Mouse (Mus musculus) forebrain, embryonic 11.5 days (tissue): ENCODE measurements around the gene B3gnt6. TPM values are rescaled to one million over a fixed set of nuclear protein-coding genes. Genes with fewer than 3 reads are reported as not detected.

Experiments
- ATAC-seq: fragments of 200-750 bp; cut with Nextera tagmentation; replicated peaks from 2 replicates; pipeline ENCODE4 v1.8.0; 2017; ENCODE audit warnings: moderate TSS enrichment; ENCODE audit not compliant: low FRiP score
- DNase-seq: peaks from one replicate; pipeline ENCODE4 v3.0.0-alpha.2; 2017; ENCODE audit warnings: low spot score
- H3K27ac ChIP-seq: fragments of 300-500 bp; sonication (generic); 2 replicates; pipeline ENCODE4 v1.5.1; 2014; ENCODE audit warnings: low read depth, low read length
- H3K27me3 ChIP-seq: fragments of 300-500 bp; sonication (generic); 2 replicates; pipeline ENCODE4 v1.6.1; 2014; ENCODE audit warnings: mild to moderate bottlenecking, low read length, mixed read lengths; ENCODE audit not compliant: control insufficient read depth, insufficient read depth
- H3K36me3 ChIP-seq: fragments of 300-500 bp; sonication (generic); 2 replicates; pipeline ENCODE4 v1.6.1; 2014; ENCODE audit warnings: mild to moderate bottlenecking, low read length, moderate library complexity, mixed read lengths; ENCODE audit not compliant: control insufficient read depth, insufficient read depth
- H3K4me1 ChIP-seq: fragments of 300-500 bp; sonication (generic); replicated peaks from 2 replicates; pipeline ENCODE4 v1.6.1; 2014; ENCODE audit warnings: low read length, mixed read lengths; ENCODE audit not compliant: control insufficient read depth, insufficient read depth
- H3K4me2 ChIP-seq: fragments of 300-500 bp; sonication (generic); 2 replicates; pipeline ENCODE4 v1.6.1; 2014; ENCODE audit warnings: low read depth, mild to moderate bottlenecking, low read length, moderate library complexity, mixed read lengths; ENCODE audit not compliant: severe bottlenecking
- H3K4me3 ChIP-seq: fragments of 300-500 bp; sonication (generic); 2 replicates; pipeline ENCODE4 v1.5.1; 2014; ENCODE audit warnings: low read depth, low read length
- H3K9ac ChIP-seq: fragments of 300-500 bp; sonication (generic); 2 replicates; pipeline ENCODE4 v1.6.1; 2014; ENCODE audit warnings: low read length
- H3K9me3 ChIP-seq: fragments of 300-500 bp; sonication (generic); 2 replicates; pipeline ENCODE4 v1.6.1; 2016; ENCODE audit warnings: low read length, mixed read lengths; ENCODE audit not compliant: control insufficient read depth
- WGBS: fragments of 180-500 bp; shearing (Covaris S2); extraction: QIAGEN DNeasy Blood & Tissue Kit; methylation state at CpG from one replicate; pipeline ENCODE4 v1.1.7; 2014; 5-methylcytosine and 5-hydroxymethylcytosine counted together
- polyA plus RNA-seq: library from polyadenylated mRNA; unstranded; fragments of >200 nt; fragmentation: Nextera tagmentation; extraction: Ambion mirVana; gene quantifications from 2 replicates; pipeline ENCODE4 v1.2.1, GENCODE M21; 2014

Gene B3gnt6
- polyA plus RNA-seq, 1 experiment from 2014 or later, result not detected

DNA sequence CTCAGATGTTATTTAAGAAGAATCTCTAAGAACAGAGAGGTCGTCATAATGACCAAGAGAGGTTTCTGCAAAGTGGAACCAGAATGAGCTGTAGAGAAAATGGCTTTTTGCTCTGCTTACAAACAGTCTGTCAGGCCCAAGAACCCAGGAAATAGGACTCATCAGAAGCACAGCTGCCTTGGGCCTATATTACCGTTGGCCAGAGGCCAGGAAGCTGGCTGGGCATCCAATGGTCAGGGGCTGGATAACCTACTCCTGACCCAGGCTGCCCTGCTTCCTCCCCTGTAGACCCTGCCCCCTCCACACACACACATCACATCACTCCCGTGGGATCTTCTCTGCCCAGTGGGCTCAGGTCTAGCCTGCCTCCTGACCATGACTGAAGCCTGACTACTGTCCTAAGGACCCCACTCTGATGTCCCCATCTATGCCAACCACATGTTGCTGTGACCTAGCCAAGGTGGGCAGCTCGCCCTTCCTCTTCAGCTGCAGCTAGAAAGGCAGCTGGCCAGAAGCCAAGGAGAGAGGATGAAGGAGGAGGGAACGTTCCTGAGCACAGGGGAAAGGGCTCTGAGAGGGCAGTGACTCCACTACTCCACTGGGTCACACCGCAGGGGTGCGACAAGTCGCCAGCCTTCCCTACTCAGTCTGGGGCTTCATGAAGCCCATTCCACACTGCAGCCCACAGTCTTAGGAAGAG is 39.1 kb downstream of the B3gnt6 start:
- H3K27me3 ChIP-seq, result no peaks in the 10 kb centered on the region
- no peak for DNase-seq
- 65% methylated on average over 8 of the region's 8 CpGs for WGBS
- no peak overlapping the region for H3K4me2 ChIP-seq
- no peak overlapping the region for H3K27ac ChIP-seq
- ATAC-seq, result no peak
- no peaks in the 10 kb centered on the region for H3K36me3 ChIP-seq
- no peak overlapping the region for H3K9ac ChIP-seq
- no peak overlapping the region for H3K4me3 ChIP-seq
- no peaks in the 10 kb centered on the region for H3K9me3 ChIP-seq
- H3K4me1 ChIP-seq, result no peaks in the 10 kb centered on the region

DNA sequence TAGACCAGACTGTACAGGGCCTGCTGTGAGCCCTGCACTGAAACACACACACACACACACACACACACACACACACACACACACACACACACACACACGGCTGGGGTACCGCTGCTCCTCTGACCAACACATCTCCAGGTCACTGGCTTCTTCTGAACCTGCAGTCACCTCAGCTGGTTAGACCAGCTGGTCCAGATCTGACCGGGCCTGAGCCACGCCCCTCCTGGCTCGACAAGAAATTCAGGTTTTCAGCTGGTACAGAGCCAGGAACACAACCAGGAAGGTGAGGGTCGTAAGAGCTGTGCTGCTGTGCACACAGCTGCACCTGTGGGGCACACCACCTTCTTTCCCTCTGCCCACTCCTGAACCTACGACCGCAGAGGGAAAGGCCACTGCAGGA is 40.8 kb downstream of the B3gnt6 start:
- no peak overlapping the region for H3K27ac ChIP-seq
- no peak overlapping the region for H3K9ac ChIP-seq
- H3K4me2 ChIP-seq, result no peak overlapping the region
- no peaks in the 10 kb centered on the region for H3K36me3 ChIP-seq
- ATAC-seq, result no peak
- H3K4me1 ChIP-seq, result no peaks in the 10 kb centered on the region
- no peaks in the 10 kb centered on the region for H3K9me3 ChIP-seq
- 70% methylated on average over 8 of the region's 8 CpGs for WGBS
- H3K27me3 ChIP-seq, result no peaks in the 10 kb centered on the region
- no peak overlapping the region for H3K4me3 ChIP-seq
- no peak for DNase-seq

DNA sequence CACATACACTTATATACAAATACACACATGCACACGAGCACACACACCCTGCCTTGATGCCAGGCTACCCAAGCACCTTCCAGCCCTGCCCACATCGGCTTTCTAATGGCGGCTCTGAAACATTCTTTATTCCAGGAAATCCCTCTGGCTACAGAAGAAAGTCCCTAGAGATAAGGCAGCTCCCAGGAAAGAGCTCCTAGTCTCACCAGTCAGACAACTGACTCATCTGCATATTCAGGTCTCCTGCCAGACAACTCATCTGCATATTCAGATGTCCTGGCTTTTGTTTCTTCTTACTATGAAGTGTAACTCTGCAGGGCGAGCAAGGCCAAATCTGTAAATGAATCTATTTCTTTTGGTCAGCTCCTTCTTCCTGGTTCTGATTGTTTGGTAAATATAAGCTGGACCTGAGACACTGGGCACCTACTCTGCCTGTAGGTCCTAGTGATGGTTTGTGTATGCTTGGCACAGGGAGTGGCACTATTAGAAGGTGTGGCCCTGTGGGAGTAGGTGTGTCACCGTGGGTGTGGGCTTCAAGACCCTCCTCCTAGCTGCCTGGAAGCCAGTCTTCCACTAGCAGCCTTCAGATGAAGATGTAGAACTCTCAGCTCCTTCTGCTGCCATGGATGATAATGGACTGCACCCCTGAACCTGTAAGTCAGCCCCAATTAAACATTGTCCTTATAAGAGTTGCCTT is 41.5 kb downstream of the B3gnt6 start:
- 70% methylated on average over 5 of the region's 5 CpGs for WGBS
- Histone ChIP-seq H3K4me1 (no peaks in the 10 kb centered on the region), H3K9ac (no peak overlapping the region), H3K4me3 (no peak overlapping the region), H3K36me3 (no peaks in the 10 kb centered on the region), H3K4me2 (no peak overlapping the region), H3K9me3 (no peaks in the 10 kb centered on the region), H3K27me3 (no peaks in the 10 kb centered on the region), H3K27ac (no peak overlapping the region)
- no peak for ATAC-seq
- DNase-seq, result no peak

DNA sequence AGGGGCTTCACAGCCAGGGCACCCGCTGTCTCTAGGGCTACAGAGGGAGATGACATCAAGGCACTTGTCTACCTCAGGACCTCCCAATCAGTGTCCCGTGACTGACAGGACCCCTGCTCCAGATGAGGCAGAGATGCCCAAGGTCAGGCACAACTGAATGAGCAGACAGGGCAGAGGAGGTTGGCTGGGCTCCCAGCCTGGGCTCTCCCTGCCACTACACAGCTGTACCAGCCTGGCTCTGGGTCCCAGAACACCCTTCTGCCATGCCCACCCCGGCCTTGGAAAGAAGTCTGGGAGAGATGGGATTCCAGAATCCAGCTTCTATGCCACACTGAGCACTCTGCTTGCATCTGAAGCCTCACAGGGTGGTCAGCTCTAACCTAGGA is 43.0 kb downstream of the B3gnt6 start:
- 78% methylated on average over 3 of the region's 3 CpGs for WGBS
- no peaks in the 10 kb centered on the region for H3K4me1 ChIP-seq
- no peak for ATAC-seq

DNA sequence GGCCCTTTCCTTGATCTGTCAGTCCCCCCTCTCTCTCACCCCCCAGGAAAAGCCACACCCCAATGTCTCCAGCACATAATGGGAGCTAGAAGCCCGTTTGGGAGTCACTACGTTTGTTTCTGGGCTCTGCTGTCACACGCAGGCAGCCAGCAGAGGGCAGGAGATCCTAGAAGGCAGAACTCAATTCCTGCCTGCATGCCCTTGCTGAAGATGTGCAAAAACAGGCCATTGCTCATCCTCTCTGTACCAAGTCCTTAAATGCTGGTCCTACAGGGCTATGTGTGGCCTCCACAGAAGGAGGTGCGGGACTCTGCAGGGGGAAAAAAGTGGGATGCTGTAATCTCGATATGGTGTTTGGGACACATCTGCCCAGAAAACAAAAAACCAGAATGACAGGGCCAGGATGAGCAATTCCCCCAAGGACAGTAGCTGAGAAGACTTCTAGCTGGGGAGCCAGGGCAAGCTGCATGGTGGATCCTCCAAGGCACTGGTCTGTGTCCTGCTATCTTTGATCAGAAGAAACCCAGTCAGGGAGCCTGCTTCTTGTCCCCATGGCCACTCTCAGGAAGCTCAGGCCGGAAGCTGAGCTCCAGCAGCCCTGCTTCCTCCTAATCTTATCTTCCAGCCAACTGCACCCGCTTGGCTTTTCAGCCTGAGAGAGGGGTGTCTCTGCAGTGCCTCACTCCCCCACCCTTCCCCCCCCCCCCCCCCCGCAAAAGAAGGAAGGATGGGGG is 43.6 kb downstream of the B3gnt6 start:
- no peak overlapping the region for H3K27ac ChIP-seq

More for the DNA sequence above, 43.0 kb downstream of the B3gnt6 start:
- Histone ChIP-seq H3K36me3 (no peaks in the 10 kb centered on the region), H3K27ac (no peak overlapping the region), H3K27me3 (no peaks in the 10 kb centered on the region), H3K4me2 (no peak overlapping the region), H3K4me3 (no peak overlapping the region), H3K9ac (no peak overlapping the region), H3K9me3 (no peaks in the 10 kb centered on the region)
- DNase-seq, result no peak

DNA sequence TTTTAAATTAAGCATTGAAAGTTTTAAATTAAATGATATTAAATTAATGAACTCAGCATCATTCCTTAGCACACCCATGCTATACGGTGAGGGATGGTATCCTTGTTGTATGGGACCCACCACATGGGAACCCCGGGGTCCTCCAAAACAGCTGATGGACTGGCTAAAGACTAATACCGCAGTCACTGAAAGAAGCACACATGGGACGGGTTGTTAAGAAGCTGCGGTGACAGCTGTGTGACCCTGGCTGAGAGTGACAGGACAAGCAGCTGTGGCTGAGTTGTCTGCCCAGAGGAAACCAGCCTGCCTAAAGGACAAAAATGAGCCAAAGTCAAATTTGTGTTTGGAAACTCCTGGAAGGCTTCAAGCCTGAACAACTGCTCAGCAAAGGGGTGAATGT is 45.4 kb downstream of the B3gnt6 start:
- Histone ChIP-seq H3K9ac (no peak overlapping the region), H3K9me3 (no peaks in the 10 kb centered on the region), H3K4me1 (no peaks in the 10 kb centered on the region; the same call in 1 of the 2 replicates), H3K27ac (no peak overlapping the region), H3K4me3 (no peak overlapping the region), H3K27me3 (no peaks in the 10 kb centered on the region), H3K36me3 (no peaks in the 10 kb centered on the region), H3K4me2 (no peak overlapping the region)
- no peak for DNase-seq
- ATAC-seq, result no peak
- WGBS, result 83% methylated on average over 5 of the region's 5 CpGs

More for the DNA sequence above, 43.6 kb downstream of the B3gnt6 start:
- Histone ChIP-seq H3K9me3 (no peaks in the 10 kb centered on the region), H3K4me3 (no peak overlapping the region), H3K36me3 (no peaks in the 10 kb centered on the region), H3K4me1 (no peaks in the 10 kb centered on the region), H3K27me3 (no peaks in the 10 kb centered on the region), H3K9ac (no peak overlapping the region), H3K4me2 (no peak overlapping the region)
- DNase-seq (peak; percentile 71), ATAC-seq (peak; percentile 56; the same call in 1 of the 2 replicates)
- WGBS, result 29% methylated on average over 7 of the region's 8 CpGs

DNA sequence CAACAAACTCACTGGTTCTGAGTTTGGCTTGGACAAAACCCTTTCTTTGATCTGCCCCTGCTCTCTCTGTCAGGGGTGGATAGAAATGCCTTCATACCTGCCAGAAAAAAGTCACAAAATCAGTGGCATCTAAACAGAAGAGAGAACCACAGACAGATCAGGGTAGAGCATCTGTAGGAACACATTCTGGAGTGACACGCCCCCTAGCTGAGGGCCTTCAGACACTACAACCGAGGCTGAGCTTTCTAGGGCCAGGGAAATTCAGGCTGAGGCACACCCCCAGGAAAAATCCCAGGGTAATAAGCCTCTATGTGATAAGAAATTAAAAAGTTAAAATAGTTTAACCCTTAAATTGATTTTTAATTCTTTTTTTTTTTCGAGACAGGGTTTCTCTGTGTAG is 45.9 kb downstream of the B3gnt6 start:
- Histone ChIP-seq H3K9ac (no peak overlapping the region), H3K4me3 (no peak overlapping the region), H3K9me3 (no peaks in the 10 kb centered on the region), H3K4me1 (no peaks in the 10 kb centered on the region; the same call in 1 of the 2 replicates), H3K36me3 (no peaks in the 10 kb centered on the region), H3K4me2 (no peak overlapping the region), H3K27ac (no peak overlapping the region), H3K27me3 (no peaks in the 10 kb centered on the region)
- no peak for ATAC-seq
- 36% methylated on average over 3 of the region's 3 CpGs for WGBS
- DNase-seq, result no peak

DNA sequence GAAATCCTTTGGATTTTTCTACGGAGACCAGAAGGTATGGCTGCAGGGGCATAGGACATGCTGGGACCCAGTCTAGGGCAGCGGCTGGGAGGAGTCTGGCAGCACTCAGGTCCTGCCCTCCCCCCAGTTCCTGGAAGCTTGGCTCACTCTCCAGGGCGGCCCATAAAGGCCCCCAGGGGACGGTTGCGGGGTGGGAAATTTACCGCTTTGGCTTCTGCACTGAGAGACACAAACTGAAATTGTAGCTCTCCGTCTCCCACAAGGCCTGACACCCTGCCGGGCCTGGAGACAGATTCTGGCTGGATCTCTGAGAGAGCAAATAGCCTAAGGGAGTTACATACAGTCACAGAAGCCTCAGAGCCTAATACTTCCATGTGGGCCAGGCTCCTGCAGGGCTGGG is 46.9 kb downstream of the B3gnt6 start:
- H3K27ac ChIP-seq, result no peak overlapping the region
- no peak for DNase-seq
- no peaks in the 10 kb centered on the region for H3K36me3 ChIP-seq
- no peaks in the 10 kb centered on the region for H3K9me3 ChIP-seq
- peaks cover 3% of the 10 kb centered on the region; the same call in 1 of the 2 replicates for H3K4me1 ChIP-seq
- no peak overlapping the region for H3K9ac ChIP-seq
- H3K27me3 ChIP-seq, result no peaks in the 10 kb centered on the region
- 58% methylated on average over 8 of the region's 8 CpGs for WGBS
- H3K4me2 ChIP-seq, result no peak overlapping the region
- no peak overlapping the region for H3K4me3 ChIP-seq
- no peak for ATAC-seq
